Mouse (Mus musculus): ENCODE results near the gene H2al1k. TPM values are rescaled to one million over a fixed set of nuclear protein-coding genes. Genes with fewer than 3 reads are reported as not detected.
"Not testable (repeated sequence)": the region's sequence is repeated elsewhere in the genome, so short reads cannot be mapped to it uniquely, and the experiment has no call there.

H2al1k gene
- polyA plus RNA-seq (2012; rRNA removed), result not detected in 2 replicates

DNA sequence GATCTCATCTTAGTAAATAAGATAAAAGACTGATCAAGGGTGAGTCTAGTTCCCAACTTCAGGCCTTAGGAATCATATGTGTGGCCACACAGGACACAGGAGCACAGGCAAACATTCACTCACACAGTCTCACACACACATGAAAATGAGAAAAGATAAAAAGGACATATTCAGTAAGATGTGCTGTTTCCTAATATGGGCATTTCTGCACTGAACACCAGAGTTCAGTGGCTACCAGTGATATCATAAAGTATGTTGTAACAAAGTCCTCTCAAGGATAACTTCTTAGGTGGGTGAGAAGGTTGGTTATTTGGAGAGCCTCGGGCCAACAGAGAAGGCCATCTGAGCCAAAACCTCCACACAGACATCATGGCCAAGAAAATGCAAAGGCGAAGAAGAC lies at the start of gene H2al1k:
Gene H2al1k (plus strand): TSS at position 301 of the 400 bp plus-strand sequence.
- not testable (repeated sequence) for DNase-seq; H3K4me3 ChIP-seq (replicated peaks; ENCODE audit: insufficient read depth, low read depth, low read length); H3K4me1 ChIP-seq (ENCODE audit: control insufficient read depth, insufficient read depth, low read length); H3K27me3 ChIP-seq (ENCODE audit: control insufficient read depth, insufficient read depth, low read length); H3K27ac ChIP-seq (ENCODE audit: insufficient read depth, low read length)
- whole genome bisulfite sequencing, result no CpG with 5 or more reads among the region's 2 CpGs

DNA sequence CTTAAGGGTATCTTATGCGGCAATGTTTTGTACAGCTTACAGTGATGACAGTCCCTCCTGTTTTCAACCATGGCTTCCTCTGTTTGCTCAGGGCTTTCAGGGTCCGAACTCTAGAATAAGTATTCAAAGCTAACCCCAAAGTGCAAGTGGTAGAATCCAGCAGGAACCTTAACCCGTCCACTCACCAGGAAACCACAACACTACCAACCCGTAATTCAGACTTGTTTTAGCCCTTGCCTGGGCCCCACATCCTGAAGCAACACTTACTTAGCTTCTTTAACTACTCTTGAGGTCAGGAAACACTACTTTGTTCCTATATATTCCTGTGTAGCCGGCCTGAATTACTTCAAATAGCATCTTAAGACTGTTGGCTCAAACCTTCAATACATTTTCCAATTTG lies 47.6 kb upstream of the H2al1k start:
- Histone ChIP-seq H3K4me1 (ENCODE audit: control insufficient read depth, insufficient read depth, low read length) (no peaks in the 10 kb centered on the region), H3K27ac (ENCODE audit: insufficient read depth, low read length) (no peak overlapping the region), H3K27me3 (ENCODE audit: control insufficient read depth, insufficient read depth, low read length) (no peaks in the 10 kb centered on the region), H3K4me3 (replicated peaks; ENCODE audit: insufficient read depth, low read depth, low read length) (no peak overlapping the region)
- no peak for DNase-seq
- TF ChIP-seq CTCF (IDR thresholded peaks at IDR 0.05; ENCODE audit: borderline replicate concordance, insufficient read depth, low read depth, low read length) (no peak), POLR2A (IDR thresholded peaks at IDR 0.05; ENCODE audit: borderline replicate concordance, insufficient read depth, low read length) (no peak)
- WGBS, result 93% methylated on average over 5 of the region's 5 CpGs

DNA sequence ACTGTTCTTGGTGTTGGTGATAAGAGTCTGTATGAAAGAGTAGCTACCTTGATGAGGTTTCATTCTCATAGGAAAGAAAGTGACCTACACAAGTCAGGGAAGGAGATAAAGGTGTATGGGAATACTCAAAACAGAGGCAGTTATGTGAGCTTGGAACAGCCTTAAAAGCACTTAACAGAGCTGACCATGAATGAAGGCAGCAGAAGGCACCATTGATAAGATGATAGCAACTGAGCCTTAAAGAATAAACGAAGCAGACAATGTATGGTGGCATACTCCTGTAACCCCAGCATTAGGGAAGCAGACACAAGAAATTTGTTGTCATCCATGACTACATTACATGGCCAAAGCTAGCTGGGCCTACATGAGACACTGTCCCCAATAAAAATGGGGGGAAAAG lies 47.0 kb upstream of the H2al1k start:
- Histone ChIP-seq H3K4me3 (replicated peaks; ENCODE audit: insufficient read depth, low read depth, low read length) (no peak overlapping the region), H3K4me1 (ENCODE audit: control insufficient read depth, insufficient read depth, low read length) (no peaks in the 10 kb centered on the region), H3K27me3 (ENCODE audit: control insufficient read depth, insufficient read depth, low read length) (no peaks in the 10 kb centered on the region), H3K27ac (ENCODE audit: insufficient read depth, low read length) (no peak overlapping the region)
- TF ChIP-seq CTCF (IDR thresholded peaks at IDR 0.05; ENCODE audit: borderline replicate concordance, insufficient read depth, low read depth, low read length), result no peak
- TF ChIP-seq POLR2A (IDR thresholded peaks at IDR 0.05; ENCODE audit: borderline replicate concordance, insufficient read depth, low read length), result no peak
- WGBS, result 69% methylated on average over 1 of the region's 1 CpGs
- DNase-seq, result no peak

DNA sequence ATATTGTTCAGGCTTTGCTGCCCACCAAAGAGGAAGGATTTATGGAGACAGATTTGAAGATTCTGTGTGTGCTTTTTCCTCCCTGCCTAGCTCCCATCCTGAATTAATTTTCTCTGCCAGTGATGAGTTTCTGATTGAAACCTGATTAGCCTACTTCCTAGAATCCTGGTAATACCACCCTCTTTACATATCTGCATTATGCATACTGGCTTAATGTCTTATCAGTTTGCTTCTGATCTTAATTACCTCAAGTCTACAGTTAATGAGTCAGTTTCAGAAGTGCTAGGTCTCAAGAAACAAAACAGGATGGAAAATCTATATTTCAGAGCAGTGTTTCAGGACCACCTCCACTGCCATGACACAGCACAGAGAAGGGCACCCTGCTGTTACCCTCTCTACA lies 34.0 kb upstream of the H2al1k start:
- H3K27me3 ChIP-seq (ENCODE audit: control insufficient read depth, insufficient read depth, low read length); H3K4me3 ChIP-seq (replicated peaks; ENCODE audit: insufficient read depth, low read depth, low read length); H3K4me1 ChIP-seq (ENCODE audit: control insufficient read depth, insufficient read depth, low read length); H3K27ac ChIP-seq (ENCODE audit: insufficient read depth, low read length); DNase-seq: not testable (repeated sequence)

DNA sequence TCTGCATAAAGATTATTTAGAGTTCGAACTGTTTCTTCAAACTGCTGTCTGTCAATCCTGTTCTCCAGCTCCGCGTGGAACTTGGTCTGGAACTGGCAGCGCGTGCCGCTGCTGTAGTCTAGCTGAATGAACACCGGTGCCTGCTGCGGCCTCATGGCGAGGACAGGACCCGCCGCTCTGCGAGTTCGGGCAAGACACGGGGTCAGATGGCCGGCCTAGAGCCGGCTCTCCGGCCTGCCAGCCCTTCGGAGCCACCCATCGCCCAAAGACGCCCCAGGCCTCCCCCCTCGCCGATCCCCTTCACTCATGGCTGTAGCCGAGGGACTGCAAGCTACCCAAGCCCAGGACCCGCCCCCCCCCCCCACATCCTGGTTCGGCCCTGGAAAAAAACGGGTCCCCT lies 22.5 kb upstream of the H2al1k start:
- not testable (repeated sequence) for H3K4me1 ChIP-seq (ENCODE audit: control insufficient read depth, insufficient read depth, low read length); H3K4me3 ChIP-seq (replicated peaks; ENCODE audit: insufficient read depth, low read depth, low read length); H3K27ac ChIP-seq (ENCODE audit: insufficient read depth, low read length); H3K27me3 ChIP-seq (ENCODE audit: control insufficient read depth, insufficient read depth, low read length); DNase-seq
- WGBS, result 93% methylated on average over 25 of the region's 26 CpGs

DNA sequence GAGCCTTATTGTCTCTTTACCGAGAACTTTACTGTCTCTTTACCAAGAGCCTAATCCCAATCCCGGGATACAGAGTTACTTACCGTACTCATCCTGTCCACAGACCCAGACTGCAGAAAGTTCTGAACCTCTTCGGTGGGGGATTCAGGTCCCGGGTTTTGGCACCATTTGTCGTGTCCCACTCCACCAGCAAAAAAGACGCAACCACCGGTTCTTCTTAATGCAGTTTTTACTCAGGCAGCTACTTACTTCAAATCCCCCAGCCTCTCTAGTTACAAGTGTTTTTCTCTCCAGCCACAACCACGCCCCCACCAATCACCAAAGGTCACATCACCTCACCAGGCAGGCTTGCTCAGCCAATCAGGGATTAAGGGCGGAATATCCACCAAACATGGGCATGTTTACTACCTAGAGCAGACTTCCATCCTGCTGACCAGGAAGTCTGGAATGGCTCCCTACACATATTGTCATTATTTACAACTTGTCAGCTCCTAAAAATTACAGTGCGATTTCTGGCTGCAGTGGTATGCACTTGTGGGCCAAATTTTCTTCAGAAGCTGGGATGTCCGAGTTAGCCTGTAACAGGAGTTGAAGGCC lies 18.0 kb upstream of the H2al1k start:
- not testable (repeated sequence) for H3K4me3 ChIP-seq (replicated peaks; ENCODE audit: insufficient read depth, low read depth, low read length); H3K4me1 ChIP-seq (ENCODE audit: control insufficient read depth, insufficient read depth, low read length); H3K27ac ChIP-seq (ENCODE audit: insufficient read depth, low read length); DNase-seq; H3K27me3 ChIP-seq (ENCODE audit: control insufficient read depth, insufficient read depth, low read length)
- WGBS, result 90% methylated on average over 12 of the region's 12 CpGs

DNA sequence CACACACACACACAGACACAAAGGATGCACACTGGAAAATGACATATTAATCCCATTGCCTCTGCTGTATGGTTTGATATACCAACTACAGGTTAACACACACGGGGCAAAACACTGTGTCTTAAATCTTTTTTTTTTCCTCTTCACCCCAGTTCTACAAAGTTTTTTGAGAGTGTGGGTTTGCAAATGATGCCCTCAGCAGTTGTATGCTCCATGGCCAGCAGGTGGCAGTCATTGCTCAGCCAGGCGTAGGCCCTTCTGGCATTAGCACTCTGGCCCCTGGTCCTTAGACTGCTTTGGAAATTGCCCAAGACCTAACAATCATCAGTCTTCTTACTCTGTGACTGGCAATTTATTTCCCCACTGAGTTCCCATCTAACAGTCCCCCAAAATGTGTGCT lies 17.4 kb upstream of the H2al1k start:
- peak; percentile 14 to 52 for DNase-seq

DNA sequence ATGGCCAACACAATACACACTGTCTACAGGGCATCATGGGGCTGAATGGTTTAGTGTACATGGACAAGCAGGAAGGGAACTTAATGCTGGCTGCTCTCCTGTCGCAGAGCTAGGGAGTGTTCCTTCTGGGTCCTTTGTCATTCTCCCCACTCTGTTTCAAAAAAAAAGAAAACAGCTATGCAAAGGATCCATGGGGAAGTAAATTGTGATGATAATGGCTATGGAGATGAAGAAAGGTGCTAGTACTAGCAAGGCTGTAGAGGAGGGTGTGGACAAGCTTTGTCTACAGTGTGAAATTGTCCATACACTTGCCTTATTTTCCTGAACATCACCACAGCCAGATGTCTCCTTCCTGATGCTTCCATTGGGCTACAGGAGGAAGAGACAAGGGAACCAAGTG lies 15.4 kb upstream of the H2al1k start:
- DNase-seq, result not testable (repeated sequence)

More for the DNA sequence above, 17.4 kb upstream of the H2al1k start:
- not testable (repeated sequence) for H3K27ac ChIP-seq (ENCODE audit: insufficient read depth, low read length); H3K27me3 ChIP-seq (ENCODE audit: control insufficient read depth, insufficient read depth, low read length); H3K4me1 ChIP-seq (ENCODE audit: control insufficient read depth, insufficient read depth, low read length); H3K4me3 ChIP-seq (replicated peaks; ENCODE audit: insufficient read depth, low read depth, low read length)
- 41% methylated on average over 1 of the region's 2 CpGs for WGBS

DNA sequence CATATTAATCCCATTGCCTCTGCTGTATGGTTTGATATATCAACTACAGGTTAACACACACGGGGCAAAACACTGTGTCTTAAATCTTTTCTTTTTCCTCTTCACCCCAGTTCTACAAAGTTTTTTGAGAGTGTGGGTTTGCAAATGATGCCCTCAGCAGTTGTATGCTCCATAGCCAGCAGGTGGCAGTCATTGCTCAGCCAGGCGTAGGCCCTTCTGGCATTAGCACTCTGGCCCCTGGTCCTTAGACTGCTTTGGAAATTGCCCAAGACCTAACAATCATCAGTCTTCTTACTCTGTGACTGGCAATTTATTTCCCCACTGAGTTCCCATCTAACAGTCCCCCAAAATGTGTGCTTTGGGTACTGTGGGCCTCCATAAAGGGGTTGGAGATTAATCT lies 23.6 kb downstream of the H2al1k start:
- TF ChIP-seq CTCF (IDR thresholded peaks at IDR 0.05; ENCODE audit: borderline replicate concordance, insufficient read depth, low read depth, low read length), result 0 out of 2 replicates have a peak, but pooled peaks have one; percentile 3
- DNase-seq; H3K27ac ChIP-seq (ENCODE audit: insufficient read depth, low read length); H3K4me1 ChIP-seq (ENCODE audit: control insufficient read depth, insufficient read depth, low read length); H3K27me3 ChIP-seq (ENCODE audit: control insufficient read depth, insufficient read depth, low read length); H3K4me3 ChIP-seq (replicated peaks; ENCODE audit: insufficient read depth, low read depth, low read length): not testable (repeated sequence)
- WGBS, result 36% methylated on average over 2 of the region's 2 CpGs

More for the DNA sequence above, 15.4 kb upstream of the H2al1k start:
- WGBS, result 45% methylated on average over 1 of the region's 1 CpGs
- H3K4me1 ChIP-seq (ENCODE audit: control insufficient read depth, insufficient read depth, low read length); H3K4me3 ChIP-seq (replicated peaks; ENCODE audit: insufficient read depth, low read depth, low read length); H3K27me3 ChIP-seq (ENCODE audit: control insufficient read depth, insufficient read depth, low read length); H3K27ac ChIP-seq (ENCODE audit: insufficient read depth, low read length): not testable (repeated sequence)

DNA sequence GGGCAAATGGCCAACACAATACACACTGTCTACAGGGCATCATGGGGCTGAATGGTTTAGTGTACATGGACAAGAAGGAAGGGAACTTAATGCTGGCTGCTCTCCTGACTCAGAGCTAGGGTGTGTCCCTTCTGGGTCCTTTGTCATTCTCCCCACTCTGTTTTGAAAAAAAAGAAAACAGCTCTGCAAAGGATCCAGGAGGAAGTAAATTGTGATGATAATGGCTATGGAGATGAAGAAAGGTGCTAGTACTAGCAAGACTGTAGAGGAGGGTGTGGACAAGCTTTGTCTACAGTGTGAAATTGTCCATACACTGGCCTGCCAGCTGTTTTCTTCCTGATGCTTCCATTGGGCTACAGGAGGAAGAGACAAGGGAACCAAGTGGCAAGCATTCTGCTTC lies 25.5 kb downstream of the H2al1k start:
- H3K4me1 ChIP-seq (ENCODE audit: control insufficient read depth, insufficient read depth, low read length); DNase-seq; H3K27me3 ChIP-seq (ENCODE audit: control insufficient read depth, insufficient read depth, low read length); H3K27ac ChIP-seq (ENCODE audit: insufficient read depth, low read length); H3K4me3 ChIP-seq (replicated peaks; ENCODE audit: insufficient read depth, low read depth, low read length): not testable (repeated sequence)

Other genes with a start within 250 kb of the H2al1k start
- gene 4930402K13Rik, start 246.1 kb upstream of the H2al1k start, polyA plus RNA-seq (2012; rRNA removed), result not detected in 2 replicates
- 5.0 and 5.5 TPM in 2 replicates for gene Lancl3, start 150.7 kb upstream of the H2al1k start, polyA plus RNA-seq (2012; rRNA removed)
- gene Gm14862, start 93.7 kb upstream of the H2al1k start, polyA plus RNA-seq (2012; rRNA removed), result not detected in 2 replicates
- 20.1 and 22.7 TPM in 2 replicates for gene Xk, start 77.9 kb upstream of the H2al1k start, polyA plus RNA-seq (2012; rRNA removed)
- 1.0 and 1.4 TPM in 2 replicates for gene H2al1m, start 66.9 kb upstream of the H2al1k start, polyA plus RNA-seq (2012; rRNA removed)
- gene Cybb, start 137.1 kb downstream of the H2al1k start, polyA plus RNA-seq (2012; rRNA removed), result 0.33 and 0.41 TPM in 2 replicates
- 0.27 TPM in 1 of 2 replicates, not detected in the other for gene H2al1o, start 221.8 kb downstream of the H2al1k start, polyA plus RNA-seq (2012; rRNA removed)